Mouse (Mus musculus): ENCODE results near the gene Prkci. TPM values are rescaled to one million over a fixed set of nuclear protein-coding genes. Genes with fewer than 3 reads are reported as not detected.
A peak's percentile ranks its signal among the peaks of the same experiment; 100 is the strongest.

Prkci gene
- polyA plus RNA-seq, 1 experiment from 2014 or later, result 37.7 TPM

GRCm38 (mm10) chr3:31083507-31084245 is 88.1 kb downstream of the Prkci start:
- WGBS, result 78% methylated on average over 12 of the region's 12 CpGs
- DNase-seq (ENCODE audit: extremely low spot score, low spot score), result no peak
- no peak overlapping the region for H3K27ac ChIP-seq

GRCm38 (mm10) chr3:31085000-31085399 is 89.5 kb downstream of the Prkci start:
- Histone ChIP-seq H3K4me1 (peaks cover 19% of the 10 kb centered on the region), H3K9me3 (no peaks in the 10 kb centered on the region), H3K36me3 (replicated peaks) (no peaks in the 10 kb centered on the region), H3K27me3 (ENCODE audit: poor library complexity, severe bottlenecking) (no peaks in the 10 kb centered on the region), H3K4me3 (no peak overlapping the region), H3K27ac (no peak overlapping the region)
- 91% methylated on average over 3 of the region's 3 CpGs for WGBS
- no peak for DNase-seq (ENCODE audit: extremely low spot score, low spot score)

More at GRCm38 (mm10) chr3:31083507-31084245, 88.1 kb downstream of the Prkci start:
- Histone ChIP-seq H3K36me3 (replicated peaks) (no peaks in the 10 kb centered on the region), H3K4me1 (peaks cover 12% of the 10 kb centered on the region), H3K27me3 (ENCODE audit: poor library complexity, severe bottlenecking) (no peaks in the 10 kb centered on the region), H3K9me3 (no peaks in the 10 kb centered on the region), H3K4me3 (no peak overlapping the region)

- WGBS, result 37% methylated on average over 10 of the region's 10 CpGs
- H3K27me3 ChIP-seq (ENCODE audit: poor library complexity, severe bottlenecking), result peaks cover 22% of the 10 kb centered on the region
- no peak for DNase-seq (ENCODE audit: extremely low spot score, low spot score)
- no peak overlapping the region for H3K4me3 ChIP-seq
- no peaks in the 10 kb centered on the region for H3K36me3 ChIP-seq (replicated peaks)
- peak overlapping the region; percentile 51; the same call in 1 of the 2 replicates for H3K27ac ChIP-seq
- peaks cover 28% of the 10 kb centered on the region for H3K4me1 ChIP-seq
- no peaks in the 10 kb centered on the region for H3K9me3 ChIP-seq
Observed at GRCm38 (mm10) chr3:31088789-31089775, 93.5 kb downstream of the Prkci start.

- H3K4me3 ChIP-seq, result no peak overlapping the region
- H3K4me1 ChIP-seq, result peaks cover 28% of the 10 kb centered on the region
- no peak overlapping the region for H3K27ac ChIP-seq
- H3K27me3 ChIP-seq (ENCODE audit: poor library complexity, severe bottlenecking), result peaks cover 22% of the 10 kb centered on the region
- no peak for DNase-seq (ENCODE audit: extremely low spot score, low spot score)
- H3K36me3 ChIP-seq (replicated peaks), result no peaks in the 10 kb centered on the region
- WGBS, result 74% methylated on average over 7 of the region's 7 CpGs
- H3K9me3 ChIP-seq, result no peaks in the 10 kb centered on the region
Observed at GRCm38 (mm10) chr3:31089956-31090355, 94.4 kb downstream of the Prkci start.

- DNase-seq (ENCODE audit: extremely low spot score, low spot score), result peak; percentile 43
- Histone ChIP-seq H3K4me3 (peak overlapping the region; percentile 96), H3K27me3 (ENCODE audit: poor library complexity, severe bottlenecking) (peaks cover 22% of the 10 kb centered on the region), H3K36me3 (replicated peaks) (peaks cover 11% of the 10 kb centered on the region), H3K27ac (peak overlapping the region; percentile 98), H3K4me1 (peaks cover 44% of the 10 kb centered on the region), H3K9me3 (no peaks in the 10 kb centered on the region)
- 2% methylated on average over 13 of the region's 13 CpGs for WGBS
Observed at GRCm38 (mm10) chr3:31093196-31093595, 97.6 kb downstream of the Prkci start.

GRCm38 (mm10) chr3:31093627-31094351 is 98.2 kb downstream of the Prkci start:
- peak; percentile 66 for DNase-seq (ENCODE audit: extremely low spot score, low spot score)
- peaks cover 17% of the 10 kb centered on the region for H3K36me3 ChIP-seq (replicated peaks)
- H3K9me3 ChIP-seq, result no peaks in the 10 kb centered on the region
- peaks cover 22% of the 10 kb centered on the region for H3K27me3 ChIP-seq (ENCODE audit: poor library complexity, severe bottlenecking)
- WGBS, result under 1% methylated on average over 47 of the region's 58 CpGs
- H3K4me3 ChIP-seq, result peak overlapping the region; percentile 96
- peak overlapping the region; percentile 98 for H3K27ac ChIP-seq
- peaks cover 48% of the 10 kb centered on the region for H3K4me1 ChIP-seq

- DNase-seq (ENCODE audit: extremely low spot score, low spot score), result peak; percentile 90
- WGBS, result under 1% methylated on average over 103 of the region's 109 CpGs
- H3K27ac ChIP-seq, result peak within 1 kb of the TSS; percentile 98
- peaks cover 22% of the 10 kb centered on the region for H3K27me3 ChIP-seq (ENCODE audit: poor library complexity, severe bottlenecking)
- peaks cover 21% of the 10 kb centered on the region for H3K36me3 ChIP-seq (replicated peaks)
- H3K4me1 ChIP-seq, result peaks cover 51% of the 10 kb centered on the region
- H3K9me3 ChIP-seq, result no peaks in the 10 kb centered on the region
- peak within 1 kb of the TSS; percentile 96 for H3K4me3 ChIP-seq
Observed at GRCm38 (mm10) chr3:31094531-31095178, 99.1 kb downstream of the Prkci start, which contains the start of gene Skil. Gene Skil (plus strand): TSS chr3:31095058.

GRCm38 (mm10) chr3:31095179-31095490 is 99.6 kb downstream of the Prkci start:
- H3K27me3 ChIP-seq (ENCODE audit: poor library complexity, severe bottlenecking), result peaks cover 22% of the 10 kb centered on the region
- H3K9me3 ChIP-seq, result no peaks in the 10 kb centered on the region
- H3K27ac ChIP-seq, result peak overlapping the region; percentile 98
- WGBS, result under 1% methylated on average over 26 of the region's 39 CpGs
- peak overlapping the region; percentile 96 for H3K4me3 ChIP-seq
- no peak for DNase-seq (ENCODE audit: extremely low spot score, low spot score)
- H3K4me1 ChIP-seq, result peaks cover 55% of the 10 kb centered on the region
- peaks cover 25% of the 10 kb centered on the region for H3K36me3 ChIP-seq (replicated peaks)

- Histone ChIP-seq H3K9me3 (no peaks in the 10 kb centered on the region), H3K27me3 (ENCODE audit: poor library complexity, severe bottlenecking) (peaks cover 22% of the 10 kb centered on the region), H3K4me3 (peak overlapping the region; percentile 96), H3K27ac (peak overlapping the region; percentile 98), H3K4me1 (peaks cover 57% of the 10 kb centered on the region), H3K36me3 (replicated peaks) (peaks cover 27% of the 10 kb centered on the region)
- DNase-seq (ENCODE audit: extremely low spot score, low spot score), result peak; percentile 54
- under 1% methylated on average over 33 of the region's 33 CpGs for WGBS
Observed at GRCm38 (mm10) chr3:31095491-31096154, 100.1 kb downstream of the Prkci start.

- Histone ChIP-seq H3K27me3 (ENCODE audit: poor library complexity, severe bottlenecking) (peaks cover 14% of the 10 kb centered on the region), H3K27ac (peak overlapping the region; percentile 98), H3K4me3 (peak overlapping the region; percentile 96), H3K36me3 (replicated peaks) (peaks cover 35% of the 10 kb centered on the region), H3K4me1 (peaks cover 57% of the 10 kb centered on the region), H3K9me3 (no peaks in the 10 kb centered on the region)
- no peak for DNase-seq (ENCODE audit: extremely low spot score, low spot score)
- 45% methylated on average over 10 of the region's 10 CpGs for WGBS
Observed at GRCm38 (mm10) chr3:31096155-31097101, 100.9 kb downstream of the Prkci start.

All from forebrain, embryonic 10.5 days (tissue).